Mouse (Mus musculus) spleen, postnatal 4 days (tissue): ENCODE results near the gene Gfod1.

Source experiments
- DNase-seq, 2 experiments: peaks; one replicate each; pipeline ENCODE4 v3.0.0; 2022; ENCODE audit warnings: low spot score in 2 of 2

Gfod1 gene

GRCm38 (mm10) chr13:43201033-43201432, 102.9 kb downstream of the Gfod1 start:
- peak in 1 of 2 experiments; percentile 52 for DNase-seq

- DNase-seq, result no peak
These were observed 103.5 kb downstream of the Gfod1 start for GRCm38 (mm10) chr13:43200473-43200872.

- peak; percentile 69 to 85 for DNase-seq
These were observed 104.2 kb downstream of the Gfod1 start for GRCm38 (mm10) chr13:43199749-43200148.

- no peak for DNase-seq
These were observed 104.7 kb downstream of the Gfod1 start for GRCm38 (mm10) chr13:43199282-43199681.

GRCm38 (mm10) chr13:43197187-43197586, 106.8 kb downstream of the Gfod1 start:
- no peak for DNase-seq

- DNase-seq, result no peak
These were observed 108.0 kb downstream of the Gfod1 start for GRCm38 (mm10) chr13:43196000-43196399.

- DNase-seq, result no peak
These were observed 110.0 kb downstream of the Gfod1 start for GRCm38 (mm10) chr13:43193932-43194331.

GRCm38 (mm10) chr13:43193266-43193665, 110.7 kb downstream of the Gfod1 start:
- DNase-seq, result no peak

GRCm38 (mm10) chr13:43191741-43192192, 112.2 kb downstream of the Gfod1 start:
- DNase-seq, result no peak

- DNase-seq, result no peak
These were observed 112.7 kb downstream of the Gfod1 start for GRCm38 (mm10) chr13:43191290-43191689.

- DNase-seq, result no peak
These were observed 116.2 kb downstream of the Gfod1 start for GRCm38 (mm10) chr13:43187736-43188135.

- DNase-seq, result no peak
These were observed 120.5 kb downstream of the Gfod1 start for GRCm38 (mm10) chr13:43183248-43184055.

GRCm38 (mm10) chr13:43182465-43183201, 121.3 kb downstream of the Gfod1 start:
- DNase-seq, result peak; percentile 76 to 92

- peak in 1 of 2 experiments; percentile 46 for DNase-seq
These were observed 122.9 kb downstream of the Gfod1 start for GRCm38 (mm10) chr13:43181104-43181503.

GRCm38 (mm10) chr13:43177317-43177716, 126.7 kb downstream of the Gfod1 start:
- no peak for DNase-seq

GRCm38 (mm10) chr13:43176676-43177075, 127.3 kb downstream of the Gfod1 start:
- DNase-seq, result no peak

GRCm38 (mm10) chr13:43173262-43173661, 130.7 kb downstream of the Gfod1 start:
- DNase-seq, result peak; percentile 74 to 88

- peak in 1 of 2 experiments; percentile 32 for DNase-seq
These were observed 131.8 kb downstream of the Gfod1 start for GRCm38 (mm10) chr13:43172036-43172713.

GRCm38 (mm10) chr13:43171020-43171710, 132.8 kb downstream of the Gfod1 start, which contains the start of gene Tbc1d7:
Tbc1d7 (minus strand) TSS chr13:43171501.
- peak; percentile 98 to 100 for DNase-seq

GRCm38 (mm10) chr13:43167721-43168120, 136.3 kb downstream of the Gfod1 start:
- no peak for DNase-seq

GRCm38 (mm10) chr13:43159429-43159828, 144.5 kb downstream of the Gfod1 start:
- no peak for DNase-seq
